Mouse (Mus musculus) CH12F3 (cell line): ENCODE results near the gene Rnf5.

Experiments
- in situ Hi-C: fragments of 300-500 bp; cut with MboI; formaldehyde crosslinking; loops from 2 replicates; pipeline ENCODE4 v1.14.3; 2020; ENCODE audit warnings: low sequenced_read_pairs

Rnf5 gene

GRCm38 (mm10) chr17:34603375-34604060 lies at the start of gene Rnf5:
TSS of gene Rnf5 (minus strand) at chr17:34603690.
- in situ Hi-C loops: no loop called here

GRCm38 (mm10) chr17:34652985-34653384 lies 49.5 kb upstream of the Rnf5 start:
- in situ Hi-C loops: no loop called here

- in situ Hi-C loops: no loop called here
Observed at GRCm38 (mm10) chr17:34652546-34652945, 49.1 kb upstream of the Rnf5 start.

GRCm38 (mm10) chr17:34651507-34652221 lies 48.2 kb upstream of the Rnf5 start:
- in situ Hi-C loops: no loop called here

GRCm38 (mm10) chr17:34650781-34651180 lies 47.3 kb upstream of the Rnf5 start:
- in situ Hi-C loops: no loop called here

- in situ Hi-C loops: no loop called here
Observed at GRCm38 (mm10) chr17:34649106-34649864, 45.8 kb upstream of the Rnf5 start.

GRCm38 (mm10) chr17:34648141-34648890 lies 44.8 kb upstream of the Rnf5 start:
- in situ Hi-C loops: no loop called here

GRCm38 (mm10) chr17:34646906-34647787 lies 43.7 kb upstream of the Rnf5 start, which contains the start of gene Atf6b:
TSS of gene Atf6b (plus strand) at chr17:34647146.
- in situ Hi-C loops: no loop called here

- in situ Hi-C loops: no loop called here
Observed at GRCm38 (mm10) chr17:34645831-34646511, 42.5 kb upstream of the Rnf5 start.

GRCm38 (mm10) chr17:34645256-34645829 lies 41.9 kb upstream of the Rnf5 start:
- in situ Hi-C loops: no loop called here

- in situ Hi-C loops: no loop called here
Observed at GRCm38 (mm10) chr17:34644608-34645007, 41.1 kb upstream of the Rnf5 start, which contains the start of gene Fkbpl. TSS of gene Fkbpl (plus strand) at chr17:34644764.

- in situ Hi-C loops: no loop called here
Observed at GRCm38 (mm10) chr17:34643944-34644343, 40.5 kb upstream of the Rnf5 start.

GRCm38 (mm10) chr17:34643379-34643778 lies 39.9 kb upstream of the Rnf5 start:
- in situ Hi-C loops: no loop called here

GRCm38 (mm10) chr17:34641945-34642344 lies 38.5 kb upstream of the Rnf5 start:
- in situ Hi-C loops: no loop called here

GRCm38 (mm10) chr17:34640778-34641601 lies 37.5 kb upstream of the Rnf5 start:
- in situ Hi-C loops: no loop called here

- in situ Hi-C loops: no loop called here
Observed at GRCm38 (mm10) chr17:34639461-34640255, 36.2 kb upstream of the Rnf5 start.

GRCm38 (mm10) chr17:34637459-34637858 lies 34.0 kb upstream of the Rnf5 start:
- in situ Hi-C loops: no loop called here
